Mouse (Mus musculus): Measurements from ENCODE around the gene Ctnnbl1.
A peak's percentile ranks its signal among the peaks of the same experiment; 100 is the strongest.

Ctnnbl1 gene

DNA sequence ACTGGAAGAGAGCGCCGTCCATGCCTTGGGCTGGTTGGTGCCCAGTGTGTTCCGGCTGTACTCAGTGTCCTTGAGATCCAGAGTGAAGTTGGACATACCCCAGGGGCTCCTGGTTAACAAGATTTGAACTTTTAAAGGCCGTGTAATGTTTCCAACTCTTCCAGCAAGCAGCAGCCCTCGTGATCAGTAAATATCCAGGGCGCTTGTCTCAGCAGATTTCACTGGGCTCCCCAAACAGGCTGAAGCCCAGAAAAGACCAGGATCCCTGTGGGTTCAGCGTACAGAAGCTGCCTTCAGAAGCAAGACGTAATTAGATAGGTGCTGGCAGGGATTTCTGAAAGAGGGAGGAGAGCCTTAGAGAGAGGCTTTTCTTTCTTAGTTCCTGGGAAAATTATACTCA, 137.9 kb downstream of the Ctnnbl1 start:
- no peak for DNase-seq (ENCODE audit: low spot score)

DNA sequence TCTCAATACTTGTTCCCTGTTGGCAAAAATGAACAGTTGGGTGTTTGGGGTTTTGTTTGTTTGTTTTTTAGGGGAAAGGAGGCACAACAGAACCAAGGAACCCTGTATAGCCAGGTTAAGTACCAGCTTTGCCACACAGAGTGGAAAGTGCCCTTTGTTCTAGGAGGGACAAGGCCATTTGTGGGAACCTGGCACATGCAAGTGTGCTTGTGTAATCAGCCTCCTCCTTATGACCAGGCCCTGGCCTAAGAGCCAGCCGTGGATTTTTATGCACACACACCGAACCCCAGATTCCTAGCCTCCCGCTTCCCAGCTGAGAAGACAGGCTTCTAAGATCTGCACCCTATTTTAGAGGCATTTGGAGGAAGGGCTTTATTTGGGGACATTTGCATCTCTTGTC, 140.2 kb downstream of the Ctnnbl1 start:
- no peak for DNase-seq (ENCODE audit: low spot score)

DNA sequence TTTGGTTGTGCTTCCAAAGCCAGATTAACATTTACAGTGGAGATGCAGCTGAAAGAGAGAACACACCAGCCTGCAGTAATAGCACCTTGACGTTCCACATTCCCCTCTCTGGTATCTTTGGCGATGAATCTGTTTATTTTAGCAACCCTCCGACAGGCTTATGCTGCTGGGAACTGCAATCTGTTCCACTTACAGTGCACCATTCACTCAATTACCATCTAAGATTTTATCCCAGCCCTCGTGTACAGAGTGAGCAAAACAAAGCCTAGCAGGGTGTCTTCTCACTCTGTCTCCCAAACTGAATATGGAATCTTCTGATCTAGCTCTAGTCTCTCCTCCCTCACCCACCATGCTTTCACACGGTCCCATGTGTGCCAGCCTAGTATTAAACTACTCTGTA, 140.8 kb downstream of the Ctnnbl1 start:
- DNase-seq (ENCODE audit: low spot score): no peak

DNA sequence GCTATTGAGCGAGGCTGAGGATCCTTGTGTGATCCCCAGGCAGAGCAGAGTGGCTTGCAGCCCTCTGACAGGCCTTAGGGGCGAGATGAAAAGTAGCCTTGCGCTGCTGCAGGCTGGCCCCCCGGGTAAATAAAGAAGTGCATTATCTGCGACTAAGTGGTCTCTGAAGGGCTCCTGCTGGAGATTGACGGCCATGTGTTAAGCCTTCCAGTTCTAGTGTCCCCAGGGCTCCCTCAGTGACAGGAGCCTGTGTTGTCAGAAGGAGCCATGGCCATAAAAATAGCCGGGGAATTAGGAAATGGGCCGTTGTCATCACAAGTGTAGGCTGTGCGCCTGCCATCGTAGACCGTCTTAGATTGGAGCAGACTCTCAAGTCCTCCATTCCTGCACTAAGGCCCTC, 144.7 kb downstream of the Ctnnbl1 start:
- DNase-seq (ENCODE audit: low spot score): no peak

DNA sequence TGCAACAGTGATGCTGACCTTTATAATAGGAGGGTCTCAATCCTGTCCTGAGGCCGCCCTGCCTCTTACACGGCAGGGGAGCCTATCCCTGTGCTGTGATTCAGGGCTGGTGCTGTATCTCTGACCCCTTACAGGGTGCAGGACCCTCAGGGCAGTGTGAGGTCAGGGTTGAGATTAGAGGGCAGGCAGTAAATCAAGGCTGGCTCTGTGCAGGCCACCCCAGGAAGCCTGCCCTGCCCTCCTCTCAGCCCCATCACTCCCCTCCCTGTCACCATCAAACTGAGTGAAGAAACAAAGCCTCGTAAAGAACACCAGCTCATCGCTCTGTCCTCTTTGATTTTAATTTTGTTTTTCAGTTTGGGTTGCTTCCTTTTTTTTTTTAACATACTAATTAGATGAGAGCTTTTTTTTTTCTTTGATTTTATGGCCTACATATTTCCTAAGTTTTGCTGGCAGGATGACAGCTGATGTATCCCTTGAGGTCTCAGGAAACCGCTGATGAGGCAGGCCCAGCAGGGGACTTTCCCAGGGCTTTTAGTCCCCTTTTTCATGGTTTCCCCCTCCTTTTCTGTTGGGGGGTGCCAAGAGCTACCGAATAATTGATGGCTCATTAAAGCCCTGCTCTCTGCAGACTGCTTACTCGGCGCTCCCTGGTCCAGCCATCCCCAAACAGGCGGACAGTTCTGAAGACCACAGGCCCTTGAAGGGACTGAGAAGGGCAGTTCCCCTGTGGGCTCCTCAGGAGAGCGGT, 150.2 kb downstream of the Ctnnbl1 start:
- DNase-seq (ENCODE audit: low spot score): no peak

DNA sequence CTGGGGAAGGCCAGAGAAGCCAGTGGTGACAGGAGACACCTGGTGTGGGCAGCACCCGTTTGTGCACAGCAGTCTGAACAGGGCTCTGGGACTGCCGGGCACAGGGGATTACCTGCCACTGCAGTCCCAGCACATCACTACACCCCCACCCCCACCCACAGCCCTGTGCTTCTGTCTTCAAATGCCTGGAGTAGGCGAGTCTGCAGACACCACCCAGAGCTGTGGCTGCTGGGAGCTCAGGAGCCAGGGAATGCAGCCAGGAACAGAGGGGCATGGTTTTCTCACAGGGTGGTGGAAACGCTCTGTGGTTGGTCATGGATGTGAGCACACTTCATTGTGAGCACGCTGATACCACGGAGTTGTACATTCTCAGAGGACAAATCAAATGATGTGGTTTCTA, 154.0 kb downstream of the Ctnnbl1 start:
- no peak for DNase-seq (ENCODE audit: low spot score)

DNA sequence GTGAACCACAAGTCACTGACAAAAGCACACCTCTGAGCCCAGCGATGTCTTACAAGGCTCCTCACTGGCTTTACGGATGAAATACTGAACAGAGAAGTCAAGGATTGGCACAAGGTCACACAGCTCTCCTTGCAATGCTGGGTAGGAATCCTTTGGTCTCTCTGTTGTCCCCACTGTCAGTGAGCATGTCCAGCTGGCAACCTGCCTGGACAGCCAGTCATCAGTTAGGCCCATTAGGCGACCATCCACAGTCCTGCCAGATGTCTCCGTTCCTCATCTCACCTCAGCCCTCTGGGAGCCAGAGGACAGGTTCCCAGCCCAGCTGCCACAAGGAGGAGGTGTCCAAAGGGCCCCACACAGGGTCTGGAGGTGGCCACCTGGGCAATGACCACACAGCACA, 159.9 kb downstream of the Ctnnbl1 start:
- no peak for DNase-seq (ENCODE audit: low spot score)

DNA sequence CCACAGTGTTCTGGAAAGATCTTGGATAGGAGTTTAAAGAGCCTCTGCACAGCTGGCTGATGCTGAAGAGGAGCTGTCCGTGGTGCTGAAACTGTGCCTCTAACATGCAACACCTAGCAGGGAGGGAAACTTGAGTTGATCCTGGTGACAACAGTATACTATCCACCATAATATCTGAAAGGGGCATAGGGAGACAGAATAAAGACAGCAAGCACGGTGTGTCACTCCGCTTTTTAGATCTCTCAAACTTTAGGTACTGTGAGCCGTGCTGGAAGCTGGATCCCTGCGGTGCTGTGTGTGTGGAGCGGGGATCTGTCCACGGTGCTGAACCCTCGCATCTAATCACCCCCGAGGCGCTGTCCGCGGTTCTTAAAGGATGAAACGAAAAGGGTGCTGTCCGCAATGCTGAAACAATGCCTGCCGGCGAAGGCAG, 176.0 kb downstream of the Ctnnbl1 start:
- peak; percentile 66 for DNase-seq (ENCODE audit: low spot score)

DNA sequence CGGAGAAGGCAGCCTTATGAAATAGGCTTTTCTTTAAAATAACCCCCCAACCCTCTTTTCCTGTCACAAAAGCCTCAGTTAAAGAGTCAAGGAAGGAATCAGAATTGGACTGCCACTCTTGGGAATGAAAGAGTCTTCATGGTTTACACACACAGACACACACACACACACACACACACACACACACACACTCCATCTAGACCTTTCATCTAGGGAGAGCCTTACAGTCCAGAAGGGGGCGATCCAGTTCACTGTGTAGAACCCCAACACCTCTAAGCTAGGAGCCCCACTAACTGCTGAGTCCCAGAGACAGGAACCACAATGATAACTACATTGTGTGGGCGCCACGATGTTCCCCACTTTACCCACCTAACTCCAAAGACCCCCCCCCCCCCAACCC, 176.5 kb downstream of the Ctnnbl1 start:
- DNase-seq (ENCODE audit: low spot score): no peak

DNA sequence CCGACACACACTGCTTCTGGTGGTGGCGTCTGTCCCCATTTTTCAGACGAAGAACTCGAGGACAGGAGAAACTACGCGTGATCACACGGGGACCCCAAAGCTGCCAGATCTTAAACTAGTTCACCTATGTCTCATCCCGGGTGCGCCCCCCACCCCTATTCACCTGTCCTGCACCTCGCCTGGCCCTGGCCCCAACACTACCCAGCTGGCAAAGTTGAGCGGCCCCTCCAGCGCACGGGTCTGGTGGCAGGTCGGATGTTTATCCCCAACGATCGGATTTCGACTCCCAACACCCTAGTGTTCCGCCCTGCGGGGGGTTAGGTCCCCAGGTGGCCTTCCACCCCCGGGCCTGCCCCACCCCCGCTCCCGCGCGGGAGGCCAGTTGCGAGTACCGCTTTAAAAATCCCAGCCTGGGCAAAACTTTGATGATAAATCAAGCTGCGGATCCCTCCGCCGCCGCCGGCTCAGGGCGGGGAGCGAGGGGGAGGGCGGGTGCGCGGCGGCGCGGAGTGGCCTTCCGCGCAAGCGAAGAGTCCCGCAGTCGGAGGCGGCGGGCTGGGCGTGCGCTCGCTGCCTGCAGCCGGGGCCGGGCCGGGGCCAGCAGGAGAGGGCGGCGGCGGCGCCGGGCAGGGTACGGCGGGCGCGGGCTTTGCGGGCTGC, 177.0 kb downstream of the Ctnnbl1 start, which contains the start of gene Vstm2l:
Gene Vstm2l (plus strand): TSS at position 549 of the 660 bp plus-strand sequence.
- no peak for DNase-seq (ENCODE audit: low spot score)

DNA sequence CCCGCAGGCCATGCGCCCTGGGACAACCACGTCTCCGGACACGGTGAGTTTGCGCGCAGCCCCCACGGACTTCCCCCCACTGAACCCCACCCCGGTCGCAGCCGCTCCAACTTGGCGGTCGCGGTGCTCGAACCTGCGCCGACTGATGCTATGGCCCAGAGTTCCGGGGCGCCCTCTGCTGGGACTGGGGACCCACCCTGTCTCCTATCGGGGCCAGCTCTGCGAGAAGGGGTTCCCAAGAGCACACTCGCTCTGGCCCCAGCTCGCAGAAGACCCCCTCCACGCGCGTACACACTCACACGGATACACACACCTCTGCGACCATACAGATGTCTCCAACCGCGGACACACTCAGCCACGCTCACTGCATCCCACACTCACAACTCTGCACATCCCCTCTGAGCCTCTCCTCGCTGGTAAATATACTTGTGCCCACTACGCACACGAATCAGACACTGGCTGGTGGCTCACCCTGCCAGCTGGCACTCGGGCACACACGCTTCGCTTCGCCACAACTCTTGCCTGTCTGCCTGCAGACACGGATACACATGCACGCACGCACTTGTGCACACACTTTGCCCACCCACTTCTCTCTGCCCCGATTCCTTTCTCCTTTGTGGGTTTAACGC, 177.8 kb downstream of the Ctnnbl1 start:
- no peak for DNase-seq (ENCODE audit: low spot score)

DNA sequence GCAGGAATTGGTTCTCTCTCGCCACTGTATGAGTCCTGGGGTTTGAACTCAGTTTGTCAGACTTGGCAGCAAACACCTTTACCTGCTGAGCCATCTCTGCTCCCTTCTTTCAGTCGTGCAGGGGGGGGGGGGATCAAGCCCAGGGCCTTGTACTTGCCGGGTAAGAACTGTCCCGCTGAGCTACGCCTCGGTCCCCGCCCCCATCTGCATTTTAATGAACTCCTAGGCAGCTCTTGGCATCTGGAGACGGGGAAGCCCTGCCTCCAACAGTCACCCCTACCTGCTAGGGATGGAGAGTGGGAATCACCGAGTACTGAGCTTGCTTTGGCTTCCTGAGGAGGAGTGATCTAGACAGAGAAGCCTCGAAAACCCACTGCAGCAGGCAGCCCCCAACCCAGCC, 181.3 kb downstream of the Ctnnbl1 start:
- DNase-seq (ENCODE audit: low spot score): no peak

DNA sequence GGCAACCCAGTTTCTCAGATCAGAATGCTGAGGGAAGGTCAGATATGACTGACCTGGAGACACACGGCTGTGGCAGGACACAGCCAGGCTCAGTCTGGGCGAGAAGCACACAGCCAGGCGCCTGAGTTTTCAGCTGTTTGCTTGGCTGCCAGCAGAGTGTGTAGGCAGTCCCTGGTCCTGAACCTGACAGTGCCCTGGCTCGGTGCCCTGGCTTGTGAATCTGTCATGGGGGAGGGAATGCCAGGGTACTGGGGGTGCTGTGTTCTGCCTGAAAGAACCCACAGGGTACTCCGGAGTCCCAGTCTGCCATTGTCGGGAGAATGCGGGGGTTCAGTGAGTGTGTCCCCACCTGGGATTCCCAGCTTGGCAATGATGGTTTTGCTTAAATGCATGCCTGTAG, 184.3 kb downstream of the Ctnnbl1 start:
- no peak for DNase-seq (ENCODE audit: low spot score)

DNA sequence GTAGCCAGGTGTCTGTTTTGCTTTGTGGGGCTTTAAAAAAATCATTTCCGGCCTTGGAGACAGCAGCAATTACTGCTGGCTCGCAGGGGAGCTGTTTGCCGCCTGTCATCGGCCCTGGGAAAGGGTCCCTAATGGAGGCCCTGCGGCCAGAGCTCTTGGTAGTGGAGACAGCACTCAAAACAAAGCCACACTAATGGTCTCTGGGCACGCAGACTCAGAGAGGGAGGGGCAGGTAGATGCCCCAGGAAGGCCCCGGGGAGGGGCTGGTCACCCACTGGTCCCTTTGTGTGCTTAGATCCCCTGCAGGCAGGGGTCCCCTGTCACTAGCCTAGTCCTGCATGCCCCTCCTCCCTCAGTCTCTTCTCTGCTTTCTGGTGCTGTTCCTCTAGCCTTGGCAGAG, 186.2 kb downstream of the Ctnnbl1 start:
- no peak for DNase-seq (ENCODE audit: low spot score)

DNA sequence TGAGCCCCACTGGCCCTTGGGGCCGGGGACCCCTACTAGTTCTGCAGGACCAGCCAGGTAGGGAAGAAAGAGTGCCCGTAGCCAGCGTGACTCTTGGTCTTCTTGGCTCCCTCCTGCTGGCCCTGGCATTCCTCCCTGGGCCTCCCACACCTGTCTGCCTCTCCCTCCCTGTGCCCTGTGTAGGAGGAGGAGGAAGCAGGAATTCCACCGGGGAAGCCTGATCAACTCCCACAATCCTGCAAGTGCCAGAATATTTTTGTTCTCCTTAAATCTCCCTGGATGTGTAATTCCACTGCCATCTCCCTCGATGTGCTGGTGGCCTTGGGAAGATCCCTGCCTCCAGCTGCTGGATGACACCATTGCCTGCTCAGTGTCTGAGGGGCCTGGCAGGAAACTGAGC, 187.3 kb downstream of the Ctnnbl1 start:
- no peak for DNase-seq (ENCODE audit: low spot score)

DNA sequence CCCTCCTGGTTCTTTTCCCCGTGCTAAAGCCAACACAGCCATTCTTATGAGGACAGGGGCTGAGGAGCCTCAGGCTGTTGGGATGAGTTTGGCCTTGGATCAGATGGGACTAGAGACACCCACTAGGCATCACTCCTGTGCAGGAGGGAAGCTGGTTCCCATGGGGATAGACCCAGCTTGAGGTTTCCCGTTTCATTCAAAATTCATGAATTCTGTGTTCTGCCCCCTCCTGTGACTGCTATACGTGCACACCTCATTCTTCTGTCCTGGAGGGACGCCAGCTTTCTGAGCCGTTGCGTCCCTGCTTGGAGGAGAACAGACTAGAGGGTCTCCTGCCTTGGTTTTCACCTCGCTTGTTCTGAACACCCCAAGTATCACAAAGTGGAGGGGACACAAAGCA, 189.3 kb downstream of the Ctnnbl1 start:
- no peak for DNase-seq (ENCODE audit: low spot score)

DNA sequence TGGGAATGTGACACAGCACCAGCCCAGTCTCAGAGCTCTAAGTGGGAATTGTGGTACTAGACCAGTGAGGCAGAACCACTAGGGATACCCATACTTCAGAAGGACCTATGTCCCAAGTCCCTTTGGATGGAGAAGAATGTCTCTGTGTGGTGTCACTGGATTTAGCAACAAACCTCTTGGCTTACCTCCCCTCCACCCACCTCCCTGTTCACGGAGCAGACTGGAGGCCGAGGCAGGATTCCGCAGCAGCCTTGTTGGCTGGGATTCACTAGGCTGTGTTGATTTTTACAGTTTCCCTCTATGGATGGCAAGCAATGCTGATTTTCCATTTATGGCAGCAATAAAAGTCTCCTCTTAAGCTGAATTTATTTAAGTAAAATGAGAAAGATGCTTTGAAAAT, 189.7 kb downstream of the Ctnnbl1 start:
- DNase-seq (ENCODE audit: low spot score): no peak

DNA sequence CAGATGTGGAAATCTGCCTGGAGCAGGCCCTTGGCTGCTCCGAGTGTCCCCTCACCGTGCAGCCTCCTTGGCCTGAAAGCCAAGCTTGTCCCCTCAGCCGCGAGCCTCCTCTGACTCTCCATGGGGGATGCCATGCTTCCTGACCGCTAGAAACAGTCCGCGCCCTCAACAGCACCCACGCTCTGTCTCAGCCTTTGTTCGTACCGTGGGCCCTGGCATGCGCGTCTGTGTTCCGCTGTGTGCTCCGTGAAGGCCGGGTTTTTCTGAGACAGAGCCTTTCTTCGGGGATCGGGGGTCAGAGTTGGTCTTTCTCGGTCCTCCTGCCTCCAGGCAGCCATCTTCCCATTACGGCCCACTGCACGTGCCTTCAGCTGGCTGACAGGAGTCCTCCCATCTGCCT, 190.2 kb downstream of the Ctnnbl1 start:
- no peak for DNase-seq (ENCODE audit: low spot score)

DNA sequence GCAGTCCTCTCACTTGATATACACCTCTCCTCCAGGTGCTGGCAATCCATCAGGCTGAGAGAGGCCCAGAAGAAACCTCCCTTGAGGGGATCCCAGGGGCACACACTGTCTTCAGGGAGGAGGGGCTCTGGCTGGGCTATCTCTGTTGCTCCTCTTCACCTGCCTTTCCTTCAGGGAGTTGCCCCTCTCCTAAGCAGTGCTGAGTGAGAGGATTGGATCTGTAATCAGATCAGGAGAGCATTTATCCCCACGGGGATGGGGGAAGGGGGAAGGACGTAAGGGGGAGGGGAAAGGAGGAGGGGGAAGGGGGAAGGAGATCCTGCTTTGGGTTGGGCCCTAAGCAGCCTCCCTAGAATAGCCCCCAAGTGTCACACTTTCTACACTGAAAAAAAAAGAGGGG, 190.6 kb downstream of the Ctnnbl1 start:
- DNase-seq (ENCODE audit: low spot score): no peak

DNA sequence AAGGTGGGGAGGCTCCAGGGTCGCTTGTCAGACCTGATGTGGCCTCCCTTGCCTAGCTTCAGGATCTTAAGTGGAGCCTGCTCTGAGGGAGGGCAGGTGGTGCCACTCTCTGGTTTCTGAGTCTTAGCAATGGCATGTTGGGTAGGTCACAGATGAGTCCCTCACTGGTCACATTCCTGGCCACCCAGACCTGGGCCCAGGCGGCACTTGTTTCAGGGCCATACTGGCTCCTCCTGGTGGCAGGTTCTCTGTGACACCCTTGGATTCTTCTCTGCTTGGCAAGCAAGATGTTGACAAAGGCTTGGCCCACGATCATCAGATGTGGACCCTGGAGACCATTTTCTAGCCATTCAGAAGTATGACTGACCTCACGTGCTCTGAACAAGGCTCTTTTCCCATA, 195.5 kb downstream of the Ctnnbl1 start:
- DNase-seq (ENCODE audit: low spot score): no peak

DNA sequence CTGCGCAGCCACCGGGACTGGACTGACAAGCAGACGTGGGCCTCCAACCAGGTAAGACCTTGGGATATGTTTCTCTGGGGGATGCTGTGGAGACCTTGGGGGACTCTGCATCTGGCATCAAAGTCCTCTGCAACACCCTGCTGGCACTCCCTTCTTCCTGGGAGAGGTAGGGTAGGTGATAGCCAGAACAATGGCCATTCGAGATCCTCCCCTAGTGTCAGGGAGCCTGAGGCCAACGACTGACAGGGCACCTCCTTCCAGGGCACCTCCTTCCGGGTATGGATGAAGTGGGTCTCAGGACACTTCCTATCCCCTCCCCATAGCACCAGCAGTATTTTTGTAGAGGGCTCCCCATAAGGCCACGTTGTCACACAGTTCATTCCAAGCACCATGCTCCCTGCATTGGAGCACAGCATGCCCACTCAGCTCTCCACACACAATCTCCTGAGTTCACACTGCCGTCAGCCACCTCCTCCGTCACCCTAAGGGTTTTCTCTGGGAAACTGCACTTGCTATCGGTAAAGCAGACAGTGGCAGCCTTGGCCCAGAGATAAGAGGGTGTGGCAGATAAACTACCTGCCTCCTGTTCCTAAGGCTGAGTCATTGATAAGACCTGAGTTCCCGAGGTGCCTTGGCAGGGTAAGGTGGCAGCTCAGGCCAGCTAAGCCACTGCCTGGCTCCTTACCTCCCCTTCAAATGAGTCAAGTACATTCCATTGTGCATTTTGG, 198.4 kb downstream of the Ctnnbl1 start:
- no peak for DNase-seq (ENCODE audit: low spot score)

DNA sequence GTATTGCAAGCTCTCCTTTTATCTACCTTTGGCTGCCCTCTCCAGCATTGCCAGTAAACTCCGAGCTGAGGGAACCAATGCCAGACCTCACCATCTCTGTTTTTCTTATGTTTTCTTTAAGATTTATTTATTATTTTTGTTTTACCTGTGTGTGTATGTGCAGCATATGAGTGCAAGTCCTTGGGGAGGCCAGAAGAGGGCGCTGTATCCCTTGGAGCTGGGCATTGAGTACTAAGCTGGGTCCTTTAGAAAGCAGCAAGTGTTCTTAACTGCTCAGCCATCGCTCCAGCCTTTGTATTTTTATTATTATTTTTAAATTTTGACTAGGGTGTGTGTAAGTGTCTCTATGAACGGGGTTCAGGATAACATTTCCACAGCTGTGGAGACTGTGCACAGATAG, 199.5 kb downstream of the Ctnnbl1 start:
- DNase-seq (ENCODE audit: low spot score): no peak
